Mouse (Mus musculus) embryonic fibroblast, embryonic 13.5 days (primary cell): ENCODE results near the gene Echdc3.

ENCODE experiments used
- CTCF ChIP-seq: IDR thresholded peaks from 2 replicates; pipeline ENCODE4 v1.5.1; 2011; ENCODE audit warnings: mild to moderate bottlenecking, control low read depth, low read length, moderate library complexity, borderline replicate concordance; ENCODE audit not compliant: insufficient read depth
- POLR2A ChIP-seq: IDR thresholded peaks from 2 replicates; pipeline ENCODE4 v1.6.1; 2011; ENCODE audit warnings: low read depth, mild to moderate bottlenecking, control low read depth, low read length, moderate library complexity

DNA sequence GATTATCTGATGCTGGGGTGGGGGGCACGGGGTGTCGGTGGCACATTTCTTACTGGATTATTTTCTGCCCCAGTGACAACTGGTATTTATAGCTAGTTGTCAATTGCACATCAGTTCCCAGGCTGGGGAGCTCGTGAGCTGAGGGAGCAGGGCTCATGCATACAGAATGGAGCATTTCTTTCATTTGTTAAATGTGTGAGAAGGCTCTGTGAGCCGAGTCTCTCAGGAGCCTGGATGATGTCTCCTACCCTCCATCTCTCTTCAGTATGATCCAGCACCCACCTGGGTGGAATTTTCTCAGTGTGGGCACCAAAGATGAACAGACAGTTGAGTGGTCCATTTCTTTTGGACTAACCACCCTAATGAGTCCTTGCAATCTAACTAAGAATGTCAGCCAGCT is 25.9 kb downstream of the Echdc3 start:
- TF ChIP-seq CTCF (no peak), POLR2A (no peak)
